Mouse (Mus musculus): ENCODE results near the gene Ttll8.

The Ttll8 gene

GRCm38 (mm10) chr15:88954368-88955072, at the start of gene Ttll8:
Gene Ttll8 (minus strand): TSS chr15:88954418.
- DNase-seq, result peak in 1 of 2 experiments; percentile 16

DNA sequence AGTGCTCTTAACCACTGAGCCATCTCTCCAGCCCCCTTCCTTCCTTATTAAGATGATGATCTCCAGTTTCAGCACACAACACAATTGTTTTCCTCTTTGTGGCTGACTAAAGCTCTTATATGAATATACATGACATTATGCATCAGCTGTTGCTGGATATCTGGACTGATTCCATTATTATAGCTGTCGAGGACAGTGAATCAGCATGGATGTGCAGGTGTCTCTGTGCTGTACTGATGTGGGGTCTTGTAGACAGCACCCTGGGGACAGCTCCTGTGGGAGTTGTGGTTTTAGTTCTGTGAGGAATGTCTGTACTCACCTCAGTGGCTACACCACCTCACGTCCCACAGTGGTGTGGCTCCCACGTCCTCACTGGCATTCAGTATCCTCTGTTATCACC, 47.0 kb upstream of the Ttll8 start:
- no peak for DNase-seq

DNA sequence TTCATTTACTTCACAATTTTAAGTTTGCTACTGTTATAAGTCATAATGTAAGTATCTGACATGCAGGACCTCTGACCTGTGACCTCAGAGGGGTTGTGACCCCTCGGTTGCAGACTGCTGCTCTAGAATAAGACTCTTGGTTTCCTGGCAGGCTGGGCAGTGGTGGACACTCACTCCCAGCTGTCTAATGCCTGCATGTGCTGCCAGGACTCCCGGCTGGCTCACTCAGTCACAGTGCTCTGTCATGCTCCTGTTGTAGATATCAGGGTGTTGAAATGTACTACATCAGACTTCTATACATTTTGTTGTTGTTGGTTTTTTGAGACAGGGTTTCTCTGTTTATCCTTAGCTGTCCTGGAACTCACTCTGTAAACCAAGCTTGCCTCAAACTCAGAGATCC, 46.1 kb upstream of the Ttll8 start:
- no peak for DNase-seq

DNA sequence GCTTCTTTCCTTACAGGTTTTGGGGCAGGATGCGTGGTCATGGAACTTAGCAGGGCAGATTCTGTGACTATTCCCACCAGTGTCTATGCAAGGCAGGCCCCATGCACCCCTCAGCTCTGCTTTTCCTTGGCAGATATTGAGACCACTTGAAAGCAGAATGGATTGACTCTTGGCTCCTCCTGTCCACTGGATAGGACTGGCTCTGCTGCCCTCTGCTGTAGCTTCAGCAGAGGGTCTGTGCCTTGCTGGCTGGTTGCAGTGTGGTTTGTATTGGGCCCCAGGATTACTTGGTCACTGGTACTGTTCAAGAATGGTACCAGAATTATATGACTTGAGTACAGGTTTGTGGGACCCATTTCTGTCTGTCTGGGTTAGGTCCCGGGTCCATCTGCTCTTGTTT, 44.9 kb upstream of the Ttll8 start:
- peak in 1 of 2 experiments; percentile 9 for DNase-seq

- DNase-seq, result no peak
Observed at GRCm38 (mm10) chr15:88998636-88999035, 44.4 kb upstream of the Ttll8 start.

DNA sequence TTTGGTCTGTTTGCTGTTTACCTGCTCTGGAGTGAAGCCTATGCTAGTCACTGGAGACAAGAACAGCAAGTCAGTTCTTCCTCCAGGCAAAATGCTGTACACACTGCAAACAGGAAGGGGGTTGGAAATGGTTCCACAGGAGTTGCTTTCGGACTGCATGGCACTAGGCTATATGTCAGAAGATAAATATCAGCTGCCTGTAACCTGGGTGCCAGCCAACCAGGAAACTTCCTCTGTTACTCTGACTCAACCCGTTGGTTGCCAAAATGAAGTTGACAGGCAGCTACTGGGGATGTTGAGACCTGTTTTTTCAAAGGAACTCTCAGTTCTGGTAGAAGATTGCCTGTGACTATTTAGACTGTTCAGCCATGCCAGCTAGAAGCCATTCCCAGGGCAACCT, 35.0 kb upstream of the Ttll8 start:
- no peak for DNase-seq

- no peak for DNase-seq
Observed at GRCm38 (mm10) chr15:88982534-88983079, 28.4 kb upstream of the Ttll8 start, which contains the start of gene Mov10l1. Gene Mov10l1 (plus strand): TSS chr15:88982909.

GRCm38 (mm10) chr15:88979138-88979446, 24.9 kb upstream of the Ttll8 start:
- DNase-seq, result no peak

DNA sequence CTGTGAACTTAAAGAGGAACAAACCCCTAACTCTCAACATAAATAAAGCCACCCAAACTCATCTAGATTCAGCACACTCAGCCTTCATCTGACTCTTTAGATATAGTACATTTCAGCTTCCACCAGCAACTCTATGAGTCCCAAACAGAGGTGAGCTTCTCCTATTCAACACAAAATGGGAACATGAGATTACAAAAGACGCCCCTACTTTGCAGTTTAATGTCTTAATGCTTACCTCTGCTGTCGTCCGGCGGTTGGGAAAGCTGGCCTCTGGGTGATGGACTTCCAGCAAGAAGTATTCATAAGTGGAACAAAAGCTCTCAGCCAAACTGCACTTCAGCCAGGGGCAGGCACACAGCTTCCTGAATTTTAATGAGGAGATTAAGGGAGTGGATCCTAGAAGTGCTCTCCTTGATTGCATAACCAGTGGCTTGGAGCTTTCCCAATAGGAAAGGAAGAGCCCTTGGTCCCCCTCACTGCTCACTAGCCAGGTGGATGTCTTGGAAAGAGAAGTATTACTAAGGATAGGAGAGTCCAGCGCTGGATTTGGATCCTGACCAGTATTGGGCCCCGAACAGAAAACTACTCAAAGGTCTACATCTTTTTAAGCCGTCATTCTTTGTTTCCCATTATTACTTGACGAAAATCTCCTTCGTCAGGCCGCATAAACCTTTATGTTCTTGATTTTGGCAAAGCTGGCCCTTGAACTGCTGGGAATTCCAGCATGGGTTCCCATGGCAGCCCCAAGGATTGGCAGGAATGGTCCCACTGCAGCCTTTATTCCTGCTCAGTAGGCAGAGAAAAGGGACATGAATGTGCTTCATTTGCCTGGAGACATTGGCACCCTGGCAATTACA, 24.3 kb upstream of the Ttll8 start, which contains the start of gene Mlc1:
Gene Mlc1, minus strand, starts transcription at position 727 of the 857 bp plus-strand sequence.
- DNase-seq, result no peak

DNA sequence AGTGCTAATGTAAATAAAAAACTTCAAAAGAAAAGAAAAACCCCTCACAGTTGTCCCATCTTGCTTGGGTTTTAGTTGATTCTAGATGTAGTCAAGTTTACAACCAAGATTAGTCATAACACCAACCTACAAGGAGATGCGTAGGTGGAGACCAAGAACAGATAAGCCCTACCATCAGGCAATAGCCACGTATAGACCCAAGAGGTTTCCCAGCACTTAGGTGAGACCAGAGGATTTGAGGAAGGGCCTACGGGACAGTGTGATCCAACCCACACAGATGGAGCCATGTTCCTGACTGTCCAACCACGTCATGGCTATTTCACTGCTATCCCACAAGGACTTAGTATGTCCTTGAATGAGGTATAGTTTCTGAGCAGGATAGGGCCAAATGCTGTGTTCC, 18.1 kb upstream of the Ttll8 start:
- DNase-seq, result no peak

DNA sequence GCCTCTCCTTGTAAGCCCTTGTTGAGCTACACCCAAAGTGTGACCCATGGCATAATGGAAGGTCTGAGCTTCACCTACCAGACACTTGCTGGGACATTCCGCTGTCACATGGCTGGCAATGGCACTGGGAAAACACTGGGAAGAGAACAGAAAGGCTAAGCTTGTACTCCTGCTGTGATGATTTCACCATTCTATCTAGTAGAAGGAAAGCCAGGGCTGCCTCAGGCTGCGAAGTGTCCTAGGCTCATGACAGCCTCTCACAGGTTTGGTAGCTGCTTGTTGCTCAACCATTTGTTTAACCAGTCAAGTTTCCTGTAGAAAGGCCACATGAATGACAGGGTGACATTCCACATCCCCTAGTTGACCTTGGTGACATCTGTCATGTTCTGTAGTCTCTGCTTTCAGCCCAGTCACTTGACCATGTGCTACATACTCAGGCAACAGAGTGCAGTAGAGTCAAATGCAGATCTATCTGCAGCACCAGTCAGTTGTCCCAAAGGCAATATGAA, 9.9 kb upstream of the Ttll8 start:
- DNase-seq, result no peak

- DNase-seq, result no peak
Observed at GRCm38 (mm10) chr15:88957522-88957921, 3.3 kb upstream of the Ttll8 start.

GRCm38 (mm10) chr15:88955342-88955741, 1.1 kb upstream of the Ttll8 start:
- DNase-seq, result no peak

DNA sequence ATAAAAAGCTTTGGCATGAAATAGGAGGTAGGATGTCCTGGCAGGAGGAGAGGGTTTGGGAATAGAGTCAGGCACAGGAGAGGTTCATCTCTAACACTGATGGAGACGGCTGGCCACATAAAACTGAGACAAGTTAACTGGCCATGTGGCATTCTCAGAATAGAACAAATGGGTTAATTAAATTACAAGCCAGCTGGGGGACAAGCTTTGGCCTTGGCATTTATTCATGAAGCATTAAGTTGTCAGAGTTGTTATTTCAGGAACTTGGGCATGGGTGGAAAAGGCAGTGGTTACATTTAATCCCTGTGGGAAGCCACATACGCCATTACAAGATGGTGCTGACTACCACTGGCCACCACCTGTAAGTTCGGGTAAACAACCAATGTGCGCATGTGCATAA, 3.0 kb downstream of the Ttll8 start:
- no peak for DNase-seq

GRCm38 (mm10) chr15:88946851-88947250, 7.4 kb downstream of the Ttll8 start:
- no peak for DNase-seq

DNA sequence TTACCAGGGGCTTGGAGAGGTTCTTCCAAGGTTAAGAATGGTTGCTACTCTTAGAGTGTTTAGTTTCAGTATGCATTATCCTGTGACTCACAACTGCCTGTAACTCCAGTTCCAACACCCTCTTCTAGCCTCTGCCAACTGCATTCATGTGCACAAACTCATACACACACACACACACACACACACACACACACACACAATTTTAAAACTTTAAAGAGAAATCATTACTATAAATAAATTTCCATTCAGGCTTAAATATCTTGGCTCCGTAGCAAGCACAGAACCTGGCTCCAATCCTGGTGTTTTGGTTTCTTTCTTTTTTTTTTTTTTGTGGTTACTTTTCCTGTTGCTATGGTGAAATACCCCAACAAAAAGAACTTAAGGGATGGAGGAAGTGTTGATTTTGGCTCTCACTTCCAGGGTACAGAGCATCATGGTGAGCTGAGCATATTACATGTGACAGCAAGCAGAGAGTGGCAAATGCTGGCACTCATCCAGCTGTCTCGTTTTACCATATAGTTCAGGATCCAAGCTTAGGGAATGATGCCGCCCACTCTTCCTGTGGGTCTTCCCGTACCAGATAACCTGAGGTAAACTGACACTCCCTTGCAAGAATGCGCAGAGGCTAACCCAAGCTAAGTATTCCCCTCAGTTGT, 10.2 kb downstream of the Ttll8 start:
- no peak for DNase-seq

DNA sequence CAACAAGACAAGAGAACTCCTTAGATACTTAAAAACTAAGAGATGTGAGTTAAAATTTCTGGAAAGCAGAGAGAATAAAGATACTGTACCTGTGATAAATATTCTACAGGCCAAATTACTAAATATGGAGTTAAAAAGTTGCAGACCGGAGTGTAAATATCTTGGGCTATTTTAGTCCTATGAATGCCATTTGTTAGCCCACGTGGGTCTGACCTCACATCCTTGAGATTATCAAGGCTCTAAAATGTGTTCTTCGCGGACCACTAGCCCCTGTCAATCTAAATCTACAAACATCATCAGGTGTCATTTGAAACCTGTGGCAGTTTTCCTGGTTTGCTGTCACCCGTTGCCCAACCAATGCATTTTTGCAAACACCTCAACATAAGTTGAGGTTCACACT, 11.4 kb downstream of the Ttll8 start:
- DNase-seq, result no peak

DNA sequence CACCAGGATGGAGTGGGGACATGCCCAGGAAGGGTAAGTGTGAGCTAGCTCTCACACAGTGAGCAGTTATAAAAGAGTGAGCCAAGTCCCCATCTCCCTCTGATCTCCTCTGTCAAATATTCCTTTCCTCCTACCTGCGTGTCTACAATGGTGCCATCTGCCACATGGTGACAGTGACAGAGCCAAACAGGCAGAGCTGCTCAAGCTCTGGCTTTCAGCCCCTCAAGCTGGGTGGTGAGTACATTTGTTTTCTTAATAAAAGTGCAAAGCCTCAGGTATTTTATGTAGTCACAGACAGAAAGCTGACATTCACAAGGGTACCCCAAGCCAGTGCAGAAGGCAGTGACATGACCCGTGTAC, 16.9 kb downstream of the Ttll8 start:
- DNase-seq, result peak in 1 of 2 experiments; percentile 25

DNA sequence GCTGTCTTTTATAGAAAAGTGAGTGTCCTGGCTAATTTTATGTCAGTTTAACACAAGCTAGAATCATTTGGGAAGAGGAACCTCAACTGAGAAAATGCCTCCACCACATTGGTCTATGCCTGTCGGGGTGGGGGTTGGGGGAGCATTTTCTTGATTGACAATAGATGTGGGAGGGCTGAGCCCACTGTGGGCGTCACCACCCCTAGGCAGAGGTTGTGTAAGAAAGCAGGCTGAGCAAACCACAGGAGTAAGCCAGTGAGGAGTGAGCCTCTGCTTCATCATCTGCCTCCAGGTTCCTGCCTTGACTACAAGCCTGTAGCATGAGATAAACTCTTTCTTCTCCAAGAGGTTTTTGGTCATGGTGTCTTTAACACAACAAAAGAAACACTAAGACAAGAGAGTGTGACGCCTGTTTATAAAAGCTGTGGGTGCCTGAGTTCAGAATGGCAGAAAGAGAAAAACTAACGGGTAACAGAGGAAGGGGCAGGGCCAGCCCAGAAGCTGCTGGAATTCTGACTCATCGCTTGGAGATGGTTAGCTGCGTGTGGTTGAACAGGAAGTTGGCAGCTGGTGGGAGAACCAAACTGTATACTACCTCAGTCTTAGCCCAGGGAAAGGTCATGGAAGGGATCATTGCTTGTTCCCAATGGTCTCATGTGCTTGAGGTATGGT, 17.5 kb downstream of the Ttll8 start:
- DNase-seq, result no peak

DNA sequence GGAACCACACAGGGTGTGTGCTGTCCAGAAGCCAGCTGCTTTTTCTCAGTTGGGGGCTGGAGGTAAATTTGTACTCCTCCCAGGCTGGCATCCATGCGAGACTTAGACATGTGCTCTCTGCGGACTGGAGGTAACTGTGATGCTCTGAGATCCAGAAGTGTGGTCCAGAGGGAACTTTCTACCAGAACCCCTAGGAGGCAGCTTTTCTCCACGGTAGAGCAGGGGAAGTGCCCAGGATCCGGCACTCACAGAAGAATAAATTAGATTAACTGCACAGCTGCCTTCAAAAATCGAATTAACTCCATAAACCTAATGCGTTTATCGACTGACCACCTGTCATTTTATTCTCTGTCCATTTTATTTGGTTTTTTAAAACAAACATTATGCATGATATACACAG, 20.1 kb downstream of the Ttll8 start:
- no peak for DNase-seq

DNA sequence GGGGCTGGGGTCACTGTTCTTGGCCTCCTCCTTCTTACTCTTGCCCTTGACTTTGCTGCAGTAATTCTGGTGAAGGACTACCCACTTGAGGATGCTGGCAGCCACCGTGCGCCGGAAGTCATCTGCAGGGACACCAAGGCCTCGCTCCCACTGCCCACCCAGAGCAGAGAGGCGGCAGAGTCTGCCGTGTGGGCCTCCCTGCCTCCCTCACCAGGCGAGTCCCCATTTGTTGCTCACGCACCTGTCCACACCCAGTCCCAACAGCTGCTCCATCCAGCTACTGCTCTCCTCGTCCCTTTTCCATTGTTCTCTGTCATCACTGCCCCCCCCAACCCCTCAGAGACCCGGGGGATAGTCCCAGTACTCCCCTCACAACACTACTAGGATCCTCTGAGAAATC, 21.6 kb downstream of the Ttll8 start:
- DNase-seq, result no peak

GRCm38 (mm10) chr15:88921992-88922310, 32.3 kb downstream of the Ttll8 start:
- DNase-seq, result no peak

Data from cerebellum, adult 18-20 months (tissue).